Mouse (Mus musculus) ES-E14 (cell line): ENCODE data around the gene Galr3.

Experiments
- ZC3H11A ChIP-seq: IDR thresholded peaks from 2 replicates; pipeline ENCODE4 v1.6.1; 2012; ENCODE audit warnings: low read depth, mild to moderate bottlenecking, inconsistent platforms, low read length, borderline replicate concordance
- ZNF384 ChIP-seq: IDR thresholded peaks from 2 replicates; pipeline ENCODE4 v1.6.1; 2012; ENCODE audit warnings: low read depth, low read length, inconsistent platforms

DNA sequence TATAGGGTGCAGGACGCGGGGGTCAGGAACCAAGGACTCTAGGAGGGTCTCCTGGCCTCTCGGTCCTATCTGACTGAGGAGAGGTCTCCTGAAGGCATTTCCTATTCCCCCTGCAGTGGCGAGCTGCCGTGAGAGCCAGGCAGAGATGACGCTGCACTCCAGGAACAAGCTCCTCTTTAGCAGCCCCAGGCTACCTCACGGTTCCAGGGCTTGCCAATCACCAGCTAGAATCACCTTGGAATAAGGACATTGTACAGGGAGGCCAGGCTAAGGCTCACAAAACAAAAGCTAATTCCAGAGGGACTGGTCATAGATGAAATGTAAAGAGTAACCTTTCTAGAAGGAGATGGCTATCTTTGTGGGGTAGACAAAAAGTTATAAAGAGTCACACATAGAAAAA is 14.9 kb downstream of the Galr3 start:
- no peak for TF ChIP-seq ZNF384
- no peak for TF ChIP-seq ZC3H11A
